Mouse (Mus musculus) heart, adult 8-10 months (tissue): ENCODE results near the gene Nras. TPM values are rescaled to one million over a fixed set of nuclear protein-coding genes. Genes with fewer than 3 reads are reported as not detected.

Experiments used
- DNase-seq: peaks from one replicate; pipeline ENCODE4 v3.0.0; 2022; ENCODE audit warnings: low spot score
- total RNA-seq, 4 experiments: library from RNA; stranded (reverse); gene quantifications; 2 replicates each; pipeline ENCODE4 v1.2.4; 2022

The Nras gene
- 10 to 100 TPM; 33.4 to 44.8 (median 36.6) TPM for total RNA-seq

- peak; percentile 94 for DNase-seq
Measured at GRCm38 (mm10) chr3:103058207-103059157, at the start of gene Nras. Nras (plus strand) TSS chr3:103058285.

GRCm38 (mm10) chr3:103017350-103017749, 40.7 kb upstream of the Nras start:
- DNase-seq: peak; percentile 16

- peak; percentile 13 for DNase-seq
Measured at GRCm38 (mm10) chr3:103019462-103019861, 38.6 kb upstream of the Nras start.

- peak; percentile 97 for DNase-seq
Measured at GRCm38 (mm10) chr3:103020249-103020942, 37.7 kb upstream of the Nras start, which contains the start of gene Csde1. Csde1 (plus strand) TSS chr3:103020426.

- peak; percentile 88 for DNase-seq
Measured at GRCm38 (mm10) chr3:103020943-103021638, 37.0 kb upstream of the Nras start.

GRCm38 (mm10) chr3:103026174-103026573, 31.9 kb upstream of the Nras start:
- no peak for DNase-seq

GRCm38 (mm10) chr3:103040285-103040684, 17.8 kb upstream of the Nras start:
- no peak for DNase-seq

- DNase-seq: no peak
Measured at GRCm38 (mm10) chr3:103040861-103041379, 17.2 kb upstream of the Nras start.

GRCm38 (mm10) chr3:103056016-103056595, 2.0 kb upstream of the Nras start:
- DNase-seq: no peak

GRCm38 (mm10) chr3:103057752-103058151, 333 bp upstream of the Nras start:
- no peak for DNase-seq

- DNase-seq: no peak
Measured at GRCm38 (mm10) chr3:103066927-103067326, 8.8 kb downstream of the Nras start.

- DNase-seq: no peak
Measured at GRCm38 (mm10) chr3:103068971-103069370, 10.9 kb downstream of the Nras start.

- no peak for DNase-seq
Measured at GRCm38 (mm10) chr3:103073771-103074170, 15.7 kb downstream of the Nras start, which contains the start of gene Ampd1. Ampd1 (plus strand) TSS chr3:103074014.

GRCm38 (mm10) chr3:103075871-103076270, 17.8 kb downstream of the Nras start:
- DNase-seq: no peak

GRCm38 (mm10) chr3:103076476-103076875, 18.4 kb downstream of the Nras start:
- no peak for DNase-seq

- DNase-seq: no peak
Measured at GRCm38 (mm10) chr3:103079301-103079700, 21.2 kb downstream of the Nras start.

- no peak for DNase-seq
Measured at GRCm38 (mm10) chr3:103081051-103081450, 23.0 kb downstream of the Nras start.

- no peak for DNase-seq
Measured at GRCm38 (mm10) chr3:103081861-103082453, 23.9 kb downstream of the Nras start.

- no peak for DNase-seq
Measured at GRCm38 (mm10) chr3:103082761-103083160, 24.7 kb downstream of the Nras start.

GRCm38 (mm10) chr3:103085986-103086385, 27.9 kb downstream of the Nras start:
- DNase-seq: no peak

- DNase-seq: no peak
Measured at GRCm38 (mm10) chr3:103091753-103092152, 33.7 kb downstream of the Nras start.
